Mouse (Mus musculus) heart, embryonic 11.5 days (tissue): ENCODE measurements around the gene Prrxl1. TPM values are rescaled to one million over a fixed set of nuclear protein-coding genes. Genes with fewer than 3 reads are reported as not detected.
A peak's percentile ranks its signal among the peaks of the same experiment; 100 is the strongest.

Experiments used
- ATAC-seq: fragments of 200-750 bp; cut with Nextera tagmentation; replicated peaks from 2 replicates; pipeline ENCODE4 v1.8.0; 2017; ENCODE audit warnings: moderate library complexity; ENCODE audit not compliant: insufficient number of reproducible peaks, low FRiP score, low TSS enrichment
- H3K27ac ChIP-seq: fragments of 300-500 bp; sonication (generic); 2 replicates; pipeline ENCODE4 v1.5.1; 2014; ENCODE audit warnings: mild to moderate bottlenecking, low read depth, low read length
- H3K27me3 ChIP-seq: fragments of 300-500 bp; sonication (generic); 2 replicates; pipeline ENCODE4 v1.6.1; 2014; ENCODE audit warnings: mild to moderate bottlenecking, low read length, mixed read lengths; ENCODE audit not compliant: control insufficient read depth, insufficient read depth
- H3K36me3 ChIP-seq: fragments of 300-500 bp; sonication (generic); 2 replicates; pipeline ENCODE4 v1.6.1; 2014; ENCODE audit warnings: mild to moderate bottlenecking, low read length, moderate library complexity, mixed read lengths; ENCODE audit not compliant: control insufficient read depth, insufficient read depth
- H3K4me1 ChIP-seq: fragments of 300-500 bp; sonication (generic); 2 replicates; pipeline ENCODE4 v1.6.1; 2014; ENCODE audit warnings: low read length; ENCODE audit not compliant: control insufficient read depth, insufficient read depth
- H3K4me2 ChIP-seq: fragments of 300-500 bp; sonication (generic); 2 replicates; pipeline ENCODE4 v1.6.1; 2014; ENCODE audit warnings: mild to moderate bottlenecking, moderate library complexity
- H3K4me3 ChIP-seq: fragments of 300-500 bp; sonication (generic); 2 replicates; pipeline ENCODE4 v1.5.1; 2014; ENCODE audit warnings: low read depth, low read length
- H3K9ac ChIP-seq: fragments of 300-500 bp; sonication (generic); 2 replicates; pipeline ENCODE4 v1.6.1; 2014; ENCODE audit warnings: mild to moderate bottlenecking, low read depth, low read length, moderate library complexity
- H3K9me3 ChIP-seq: fragments of 300-500 bp; sonication (generic); replicated peaks from 2 replicates; pipeline ENCODE4 v1.6.1; 2016; ENCODE audit warnings: low read length; ENCODE audit not compliant: control insufficient read depth
- WGBS: fragments of 180-500 bp; shearing (Covaris S2); extraction: QIAGEN DNeasy Blood & Tissue Kit; methylation state at CpG from one replicate; pipeline ENCODE4 v1.1.7; 2014; ENCODE audit not compliant: insufficient replicate concordance; 5-methylcytosine and 5-hydroxymethylcytosine counted together
- polyA plus RNA-seq: library from polyadenylated mRNA; unstranded; fragments of >200 nt; fragmentation: Nextera tagmentation; extraction: Ambion mirVana; gene quantifications from 2 replicates; pipeline ENCODE4 v1.2.1, GENCODE M21; 2014

The Prrxl1 gene
- polyA plus RNA-seq, 1 experiment from 2014 or later = not detected

DNA sequence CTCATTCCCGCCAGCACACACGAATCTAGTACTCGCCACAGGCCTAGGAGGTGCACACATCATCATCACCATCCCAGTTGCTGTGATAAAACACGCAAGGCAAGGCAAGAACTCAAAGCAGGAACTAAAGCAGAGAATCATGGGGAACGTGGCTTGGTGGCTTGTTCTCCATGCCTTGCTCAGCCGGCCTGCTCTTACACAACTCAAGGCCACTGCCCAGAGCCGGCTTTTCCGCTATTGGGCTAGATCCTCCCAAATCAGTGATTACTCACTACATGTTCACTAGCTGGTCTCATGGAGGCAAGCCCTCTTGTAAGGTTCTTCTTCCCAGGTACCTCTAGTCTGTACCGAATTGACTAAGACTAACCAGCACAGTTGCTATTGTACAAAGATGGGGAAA is 15.5 kb upstream of the Prrxl1 start:
- 83% methylated on average over 9 of the region's 9 CpGs for WGBS
- Histone ChIP-seq H3K9me3 (no peaks in the 10 kb centered on the region), H3K4me2 (no peak overlapping the region), H3K27ac (no peak overlapping the region), H3K4me1 (no peaks in the 10 kb centered on the region), H3K27me3 (peaks cover 4% of the 10 kb centered on the region; the same call in 1 of the 2 replicates), H3K36me3 (no peaks in the 10 kb centered on the region), H3K4me3 (no peak overlapping the region), H3K9ac (no peak overlapping the region)
- no peak for ATAC-seq

DNA sequence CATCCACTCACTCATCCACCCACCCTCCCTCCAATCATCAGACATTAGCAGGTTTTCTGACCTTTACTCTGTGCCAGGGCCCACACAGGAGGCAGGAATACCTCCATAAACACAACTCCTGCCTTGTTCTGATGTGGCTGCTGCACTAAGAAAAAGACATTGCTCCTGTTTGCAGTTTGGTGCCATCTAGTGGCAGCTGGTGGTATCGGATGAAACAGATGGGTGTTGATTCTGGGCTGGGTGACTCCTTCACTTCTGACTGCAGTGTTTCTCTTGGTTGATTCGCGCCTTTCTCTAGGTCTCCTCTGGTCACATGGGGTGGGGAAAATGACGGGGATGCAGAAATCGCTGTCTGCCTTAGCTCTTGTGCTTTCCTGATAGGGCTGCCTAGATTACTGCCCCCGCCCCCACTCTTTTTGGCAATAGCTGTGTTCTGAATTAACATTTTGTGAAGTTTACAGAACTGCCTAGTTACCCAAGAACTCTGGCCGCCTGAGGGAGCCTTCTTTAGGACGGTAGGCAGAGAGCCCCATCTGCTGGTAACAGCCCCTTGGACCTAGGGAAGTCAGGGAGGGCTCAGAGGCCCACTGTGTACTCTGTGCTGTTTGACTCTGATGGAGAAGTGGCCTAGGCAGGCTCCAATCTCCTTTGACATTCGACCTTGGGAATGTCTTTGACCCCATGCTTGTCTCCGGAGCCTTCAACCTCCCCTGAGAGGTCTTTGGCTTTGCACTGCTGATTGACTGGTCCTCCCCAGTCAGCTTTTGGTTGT is 12.0 kb upstream of the Prrxl1 start:
- H3K36me3 ChIP-seq = no peaks in the 10 kb centered on the region
- H3K27me3 ChIP-seq = peaks cover 17% of the 10 kb centered on the region
- WGBS = 13% methylated on average over 10 of the region's 10 CpGs
- no peak for ATAC-seq
- no peak overlapping the region for H3K4me3 ChIP-seq
- no peaks in the 10 kb centered on the region for H3K4me1 ChIP-seq
- no peaks in the 10 kb centered on the region for H3K9me3 ChIP-seq
- H3K4me2 ChIP-seq = no peak overlapping the region
- H3K9ac ChIP-seq = no peak overlapping the region
- no peak overlapping the region for H3K27ac ChIP-seq

DNA sequence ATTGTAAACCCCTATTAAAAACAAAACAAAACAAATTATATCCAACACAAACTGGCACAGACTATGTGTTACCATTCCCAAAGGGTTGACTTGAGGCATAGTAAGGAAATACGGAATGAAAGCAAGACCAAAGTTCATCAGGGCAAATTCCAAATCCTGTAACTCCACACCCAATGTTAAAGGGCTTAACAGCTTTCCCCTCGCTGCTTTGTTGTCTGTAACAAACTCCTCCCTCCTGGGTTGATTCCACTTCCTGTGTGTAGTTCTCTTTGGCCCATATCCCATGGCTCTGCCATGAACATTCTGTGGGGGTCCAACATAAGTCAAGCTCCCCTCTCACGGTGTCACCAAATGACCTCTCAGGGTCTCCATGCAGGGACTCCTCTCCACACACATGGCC is 8.8 kb upstream of the Prrxl1 start:
- no peaks in the 10 kb centered on the region for H3K9me3 ChIP-seq
- H3K27ac ChIP-seq = no peak overlapping the region
- no peak overlapping the region for H3K9ac ChIP-seq
- H3K4me2 ChIP-seq = no peak overlapping the region
- H3K4me1 ChIP-seq = no peaks in the 10 kb centered on the region
- no peak for ATAC-seq
- no peaks in the 10 kb centered on the region for H3K36me3 ChIP-seq
- H3K4me3 ChIP-seq = no peak overlapping the region
- WGBS = 57% methylated on average over 3 of the region's 3 CpGs
- H3K27me3 ChIP-seq = peaks cover 39% of the 10 kb centered on the region

DNA sequence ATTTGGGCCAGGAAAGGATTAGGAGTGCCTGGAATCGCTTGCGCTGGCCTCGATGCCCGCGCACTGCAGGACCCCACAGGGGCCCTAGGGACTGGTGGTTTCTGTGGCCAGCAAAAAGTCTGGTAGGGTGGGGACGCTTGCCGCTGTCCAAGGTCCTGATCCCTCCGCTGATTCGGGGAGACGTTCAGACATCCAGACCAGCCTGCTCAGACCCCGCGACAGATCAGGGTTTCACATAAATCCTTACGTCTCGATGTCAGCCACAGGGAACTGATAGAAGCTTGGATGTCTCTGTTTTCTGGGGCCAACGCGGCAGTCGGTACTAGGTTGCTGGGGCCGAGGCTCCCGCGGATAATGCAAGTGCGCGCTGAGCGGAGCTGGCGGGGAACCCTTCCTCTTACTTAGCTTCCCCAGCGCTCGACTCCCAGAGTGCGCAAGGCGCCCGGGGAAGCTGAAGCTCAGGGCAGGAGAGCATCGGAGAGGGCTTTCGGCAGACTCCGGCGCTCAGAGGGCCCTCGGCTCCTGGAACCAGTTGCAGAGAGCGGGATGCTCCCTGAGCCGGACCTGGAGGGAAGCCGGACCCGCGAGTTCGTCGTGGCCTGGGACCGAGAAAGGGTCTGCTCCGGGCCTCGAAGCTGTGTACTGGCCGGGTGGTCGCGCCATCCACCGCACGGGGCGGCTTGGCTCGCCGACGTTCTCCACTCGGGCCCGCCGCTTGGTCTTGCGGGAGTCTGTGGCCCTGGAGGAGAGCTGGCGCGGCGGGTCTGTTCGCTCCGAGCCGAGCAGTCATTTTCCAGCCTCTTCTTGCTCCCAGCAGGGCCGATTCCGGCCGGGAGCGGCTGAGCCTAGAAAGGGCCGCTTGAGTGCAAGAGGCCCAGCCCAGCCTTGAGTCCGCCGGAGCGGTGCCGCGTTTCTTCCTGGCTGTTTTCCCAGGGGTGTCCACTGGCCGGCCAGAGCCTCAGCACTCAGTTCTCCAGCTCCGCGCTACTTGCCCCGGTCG is 1.7 kb upstream of the Prrxl1 start:
- no peak overlapping the region for H3K9ac ChIP-seq
- WGBS = under 1% methylated on average over 78 of the region's 78 CpGs
- H3K4me2 ChIP-seq = peak overlapping the region; percentile 59
- H3K4me1 ChIP-seq = peaks cover 5% of the 10 kb centered on the region; the same call in 1 of the 2 replicates
- H3K27me3 ChIP-seq = peaks cover 90% of the 10 kb centered on the region
- H3K4me3 ChIP-seq = peak overlapping the region; percentile 26
- no peak for ATAC-seq
- H3K9me3 ChIP-seq = no peaks in the 10 kb centered on the region
- H3K27ac ChIP-seq = no peak overlapping the region
- no peaks in the 10 kb centered on the region for H3K36me3 ChIP-seq

DNA sequence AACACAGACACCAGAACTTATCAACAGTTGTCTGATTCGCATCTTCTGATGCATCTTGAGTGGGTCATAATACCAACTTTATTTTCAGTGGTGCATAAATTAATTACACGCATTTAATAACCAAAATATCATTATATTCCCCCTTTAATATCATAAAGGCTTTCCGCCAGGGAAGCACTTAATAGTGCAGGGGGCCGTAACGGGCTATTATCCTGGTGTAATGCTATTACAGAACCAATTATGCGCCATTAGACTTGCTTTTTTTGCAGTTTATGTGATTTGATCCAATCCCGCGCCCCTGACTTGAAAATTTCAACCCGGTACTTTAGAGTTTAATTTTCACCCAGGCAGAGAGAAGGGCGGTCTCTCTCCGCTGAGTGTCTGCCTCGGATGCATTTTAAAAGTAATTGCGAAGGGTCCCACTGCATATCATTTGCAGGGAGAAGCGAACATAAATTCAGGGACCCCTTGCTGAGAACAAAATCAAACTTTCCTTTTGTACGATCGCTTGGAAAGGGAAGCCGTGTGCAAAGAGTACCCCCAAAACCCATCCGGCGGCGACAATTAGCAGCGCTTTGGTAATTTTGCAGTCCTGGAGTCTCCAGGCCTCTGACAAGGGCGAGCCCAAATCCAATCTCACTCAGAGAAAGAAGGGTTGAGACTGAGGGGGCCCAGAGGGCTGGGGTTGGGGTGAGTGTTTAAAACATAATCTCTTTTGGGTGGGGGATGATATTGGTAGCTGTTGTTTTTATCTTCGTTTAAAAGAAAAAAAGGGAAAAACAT is 579 bp upstream of the Prrxl1 start:
- no peak overlapping the region; the same call in 1 of the 2 replicates for H3K4me3 ChIP-seq
- H3K36me3 ChIP-seq = no peaks in the 10 kb centered on the region
- no peaks in the 10 kb centered on the region for H3K9me3 ChIP-seq
- H3K27me3 ChIP-seq = peaks cover 93% of the 10 kb centered on the region
- peak overlapping the region; percentile 52; the same call in 1 of the 2 replicates for H3K4me2 ChIP-seq
- H3K9ac ChIP-seq = no peak overlapping the region
- ATAC-seq = no peak
- peaks cover 5% of the 10 kb centered on the region; the same call in 1 of the 2 replicates for H3K4me1 ChIP-seq
- no peak overlapping the region for H3K27ac ChIP-seq
- 7% methylated on average over 23 of the region's 23 CpGs for WGBS

DNA sequence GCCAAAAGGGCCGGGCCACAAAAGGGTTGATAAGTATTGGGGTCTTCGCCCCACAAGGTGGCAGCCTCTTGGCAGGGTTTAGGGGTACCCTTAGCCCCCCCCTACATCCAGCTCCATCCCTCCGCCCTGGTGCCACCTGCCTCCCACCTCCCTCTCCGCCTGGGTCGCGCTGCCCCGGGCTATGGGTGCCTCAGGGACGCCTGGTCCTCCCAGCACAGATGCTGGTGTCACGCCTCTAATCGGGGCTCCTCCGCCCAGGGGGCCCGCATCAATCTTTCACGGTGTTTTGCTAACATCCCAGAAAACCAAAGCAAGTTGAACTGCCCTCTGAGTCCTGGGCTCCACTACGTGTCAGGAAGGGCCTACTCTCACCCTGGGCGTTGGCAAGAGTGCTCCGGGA is 903 bp downstream of the Prrxl1 start:
- no peaks in the 10 kb centered on the region for H3K9me3 ChIP-seq
- no peak overlapping the region; the same call in 1 of the 2 replicates for H3K4me3 ChIP-seq
- H3K27me3 ChIP-seq = peaks cover 88% of the 10 kb centered on the region
- no peaks in the 10 kb centered on the region for H3K36me3 ChIP-seq
- H3K27ac ChIP-seq = no peak overlapping the region
- H3K4me2 ChIP-seq = no peak overlapping the region
- H3K9ac ChIP-seq = no peak overlapping the region
- peaks cover 5% of the 10 kb centered on the region; the same call in 1 of the 2 replicates for H3K4me1 ChIP-seq
- no peak for ATAC-seq
- 5% methylated on average over 16 of the region's 16 CpGs for WGBS

DNA sequence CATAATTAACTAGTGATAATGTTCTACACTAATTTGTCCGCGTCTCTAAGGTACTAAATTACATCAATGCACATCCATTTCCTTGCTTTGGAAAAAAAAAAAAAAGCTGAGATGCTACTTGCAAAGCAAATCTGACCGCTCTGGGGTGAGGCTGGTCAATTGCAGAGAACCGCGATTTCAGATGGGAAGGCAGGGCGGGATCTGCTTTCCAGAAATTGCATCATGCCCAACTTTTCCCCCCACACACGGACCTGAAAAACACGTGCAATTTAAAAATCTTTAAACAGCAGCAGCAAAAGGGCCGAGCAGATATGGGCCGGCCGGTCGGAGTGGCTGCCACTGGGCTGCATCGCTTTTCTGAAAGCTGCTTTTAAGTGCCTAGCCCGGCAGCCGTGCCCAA is 6.3 kb downstream of the Prrxl1 start:
- H3K4me3 ChIP-seq = no peak overlapping the region
- no peak overlapping the region for H3K9ac ChIP-seq
- 49% methylated on average over 15 of the region's 15 CpGs for WGBS
- H3K27ac ChIP-seq = no peak overlapping the region
- H3K4me2 ChIP-seq = no peak overlapping the region
- no peaks in the 10 kb centered on the region for H3K9me3 ChIP-seq
- peaks cover 37% of the 10 kb centered on the region for H3K27me3 ChIP-seq
- ATAC-seq = no peak
- no peaks in the 10 kb centered on the region for H3K36me3 ChIP-seq
- H3K4me1 ChIP-seq = no peaks in the 10 kb centered on the region

DNA sequence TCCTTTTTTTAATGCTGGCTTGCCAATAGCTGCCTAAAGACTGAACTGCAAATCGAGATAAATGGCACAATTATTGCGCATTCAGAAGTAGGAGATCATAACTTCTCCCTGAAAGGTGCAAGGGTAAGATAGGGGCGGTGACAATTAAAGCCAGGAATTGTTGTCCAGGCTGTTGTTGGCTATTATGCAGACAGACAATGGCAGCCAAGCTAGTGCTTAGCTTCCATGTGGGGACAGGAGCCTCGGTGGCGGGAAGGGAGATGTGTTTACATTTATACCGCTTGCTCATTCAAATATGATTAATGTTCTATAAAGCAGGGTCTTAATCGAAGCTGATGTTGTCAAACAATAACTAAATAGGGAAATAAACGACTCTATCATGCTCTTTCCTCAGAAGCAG is 7.1 kb downstream of the Prrxl1 start:
- Histone ChIP-seq H3K27ac (no peak overlapping the region), H3K36me3 (no peaks in the 10 kb centered on the region), H3K9me3 (no peaks in the 10 kb centered on the region), H3K4me1 (no peaks in the 10 kb centered on the region), H3K4me3 (no peak overlapping the region), H3K27me3 (peaks cover 29% of the 10 kb centered on the region), H3K9ac (no peak overlapping the region), H3K4me2 (no peak overlapping the region)
- no peak for ATAC-seq
- 70% methylated on average over 8 of the region's 8 CpGs for WGBS
